16 mouse cellular contexts compared by ENCODE assay signal in genomic region chr1:171283188-171284160, GRCm38 (mm10). TPM values are rescaled to one million over a fixed set of nuclear protein-coding genes. Genes with fewer than 3 reads are reported as not detected.
DNase-seq lines count a peak whose midpoint lies in the region; ATAC-seq and TF ChIP-seq lines count a peak whose summit lies in the region.
"Had no signal": no experiment of that assay in that cellular context is flagged by ENCODE, and none has a peak within 500 bp of the region (broad histone marks: within the 10 kb centered on the region; RNA-seq: fewer than 3 reads in every experiment).

No protein-coding gene starts in this region.

- 94% methylated on average over 18 of the region's 18 CpGs for WGBS in forebrain, embryonic 10.5 days
- 92% methylated on average over 18 of the region's 18 CpGs for WGBS in forebrain, embryonic 12.5 days
- WGBS in kidney, embryonic 14.5 days, result 93% methylated on average over 18 of the region's 18 CpGs
- WGBS in liver, embryonic 15.5 days (ENCODE audit: insufficient replicate concordance), result 80% methylated on average over 18 of the region's 18 CpGs

- TF ChIP-seq CTCF in bone marrow macrophage, adult 2 months (IDR thresholded peaks at IDR 0.05; ENCODE audit: low read depth, low read length), result no peak

- DNase-seq in forebrain, embryonic 10.5 days (ENCODE audit: extremely low spot score, low spot score), result peak; percentile 7
- DNase-seq in kidney, postnatal 14 days, result peak; percentile 3
- no peak for DNase-seq in adrenal gland, postnatal 25 days
- DNase-seq: thymus, adult 18-20 months had no signal

- H3K27ac ChIP-seq in forebrain, embryonic 10.5 days, result no peak overlapping the region
- H3K27ac ChIP-seq in forebrain, embryonic 12.5 days, result no peak overlapping the region
- no peak overlapping the region for H3K27ac ChIP-seq in kidney, embryonic 14.5 days (ENCODE audit: low read depth, low read length)
- H3K27ac ChIP-seq in bone marrow macrophage, adult 2 months (ENCODE audit: insufficient read depth, low read depth, low read length), result peak overlapping the region; percentile 85
- H3K27ac ChIP-seq in liver, embryonic 15.5 days (replicated peaks), result peak overlapping the region; percentile 98; the same call in 1 of the 2 replicates
- H3K27ac ChIP-seq: embryonic facial prominence, embryonic 12.5 days; heart, embryonic 15.5 days; kidney, postnatal 0 days; limb, embryonic 13.5 days; midbrain, embryonic 13.5 days; neural tube, embryonic 15.5 days had no signal

- H3K9ac ChIP-seq in forebrain, embryonic 12.5 days, result no peak overlapping the region
- H3K9ac ChIP-seq in kidney, embryonic 14.5 days (ENCODE audit: low read depth, low read length), result no peak overlapping the region
- H3K9ac ChIP-seq in liver, embryonic 15.5 days, result no peak overlapping the region
- H3K9ac ChIP-seq: embryonic facial prominence, embryonic 12.5 days; heart, embryonic 15.5 days; limb, embryonic 13.5 days; midbrain, embryonic 13.5 days; neural tube, embryonic 15.5 days had no signal

- H3K36me3 ChIP-seq in forebrain, embryonic 10.5 days (replicated peaks), result peaks cover 62% of the 10 kb centered on the region
- peaks cover 47% of the 10 kb centered on the region for H3K36me3 ChIP-seq in forebrain, embryonic 12.5 days (replicated peaks)
- H3K36me3 ChIP-seq in kidney, embryonic 14.5 days (ENCODE audit: control insufficient read depth, insufficient read depth, low read length), result peaks cover 45% of the 10 kb centered on the region
- H3K36me3 ChIP-seq in liver, embryonic 15.5 days (replicated peaks), result peaks cover 62% of the 10 kb centered on the region

- 0 out of 2 replicates have a peak overlapping the region, but pooled peaks have one; percentile 1 for H3K4me3 ChIP-seq in forebrain, embryonic 10.5 days
- no peak overlapping the region for H3K4me3 ChIP-seq in forebrain, embryonic 12.5 days (replicated peaks)
- no peak overlapping the region for H3K4me3 ChIP-seq in kidney, embryonic 14.5 days (ENCODE audit: low read length)
- H3K4me3 ChIP-seq in bone marrow macrophage, adult 2 months (ENCODE audit: insufficient read depth, low read length), result peak overlapping the region; percentile 36
- H3K4me3 ChIP-seq in liver, embryonic 15.5 days (replicated peaks), result peak overlapping the region; percentile 73
- H3K4me3 ChIP-seq: embryonic facial prominence, embryonic 12.5 days; heart, embryonic 15.5 days; limb, embryonic 13.5 days; midbrain, embryonic 13.5 days; neural tube, embryonic 15.5 days had no signal

- TF ChIP-seq POLR2A in bone marrow macrophage, adult 2 months (IDR thresholded peaks at IDR 0.05; ENCODE audit: borderline replicate concordance, low read depth, low read length), result no peak

- no peaks in the 10 kb centered on the region for H3K27me3 ChIP-seq in forebrain, embryonic 10.5 days (ENCODE audit: poor library complexity, severe bottlenecking)
- H3K27me3 ChIP-seq in forebrain, embryonic 12.5 days, result no peaks in the 10 kb centered on the region
- no peaks in the 10 kb centered on the region for H3K27me3 ChIP-seq in kidney, embryonic 14.5 days (ENCODE audit: control insufficient read depth, insufficient read depth, low read length)
- H3K27me3 ChIP-seq in liver, embryonic 15.5 days, result no peaks in the 10 kb centered on the region
- H3K27me3 ChIP-seq: embryonic facial prominence, embryonic 12.5 days; heart, embryonic 15.5 days; limb, embryonic 13.5 days; midbrain, embryonic 13.5 days; neural tube, embryonic 15.5 days; Patski had no signal

- no peak overlapping the region for H3K4me2 ChIP-seq in forebrain, embryonic 12.5 days
- H3K4me2 ChIP-seq in kidney, embryonic 14.5 days (replicated peaks; ENCODE audit: low read depth, low read length), result no peak overlapping the region
- H3K4me2 ChIP-seq in liver, embryonic 15.5 days, result peak overlapping the region; percentile 81
- H3K4me2 ChIP-seq: embryonic facial prominence, embryonic 12.5 days; heart, embryonic 15.5 days; limb, embryonic 13.5 days; midbrain, embryonic 13.5 days; neural tube, embryonic 15.5 days had no signal

- ATAC-seq in forebrain, embryonic 12.5 days (ENCODE audit: low FRiP score), result no peak
- ATAC-seq in kidney, embryonic 14.5 days (ENCODE audit: low FRiP score, low TSS enrichment), result no peak
- no peak for ATAC-seq in liver, embryonic 15.5 days (ENCODE audit: insufficient read depth)
- ATAC-seq: activated CD4-positive, CD25-positive, alpha-beta regulatory T cell, adult 4 months; midbrain, embryonic 13.5 days; Patski had no signal

- H3K9me3 ChIP-seq in forebrain, embryonic 10.5 days, result no peaks in the 10 kb centered on the region
- no peaks in the 10 kb centered on the region for H3K9me3 ChIP-seq in forebrain, embryonic 12.5 days
- no peaks in the 10 kb centered on the region for H3K9me3 ChIP-seq in kidney, embryonic 14.5 days (ENCODE audit: control insufficient read depth, low read length)
- H3K9me3 ChIP-seq in liver, embryonic 15.5 days (replicated peaks), result no peaks in the 10 kb centered on the region
- H3K9me3 ChIP-seq: embryonic facial prominence, embryonic 12.5 days; heart, embryonic 15.5 days; limb, embryonic 13.5 days; midbrain, embryonic 13.5 days; neural tube, embryonic 15.5 days had no signal

- peaks cover 62% of the 10 kb centered on the region for H3K4me1 ChIP-seq in forebrain, embryonic 10.5 days
- H3K4me1 ChIP-seq in forebrain, embryonic 12.5 days, result peaks cover 50% of the 10 kb centered on the region
- H3K4me1 ChIP-seq in kidney, embryonic 14.5 days (ENCODE audit: control insufficient read depth, insufficient read depth, low read length), result peaks cover 18% of the 10 kb centered on the region; the same call in 1 of the 2 replicates
- peaks cover 36% of the 10 kb centered on the region for H3K4me1 ChIP-seq in bone marrow macrophage, adult 2 months (ENCODE audit: control insufficient read depth, insufficient read depth, low read length)
- H3K4me1 ChIP-seq in liver, embryonic 15.5 days (replicated peaks), result peaks cover 76% of the 10 kb centered on the region

RNA-seq across cellular contexts. Expression of gene Ppox, which starts 2.5 kb away (rescaled TPM):
- 51.5 and 58.0 TPM in 2 replicates for polyA plus RNA-seq in forebrain, embryonic 10.5 days (2016; fragmentation: Nextera tagmentation; extraction: Ambion mirVana)
- 58.7 and 68.0 TPM in 2 replicates for polyA plus RNA-seq in forebrain, embryonic 12.5 days (2016; fragmentation: Nextera tagmentation; extraction: Ambion mirVana)
- 43.7 and 58.1 TPM in 2 replicates for polyA plus RNA-seq in kidney, embryonic 14.5 days (2014; fragmentation: Nextera tagmentation; extraction: Ambion mirVana)
- polyA plus RNA-seq in bone marrow macrophage, adult 2 months (2012; ENCODE audit: insufficient read depth, insufficient read length, missing spikeins), result 28.1 and 38.1 TPM in 2 replicates
- 214 and 226 TPM in 2 replicates for polyA plus RNA-seq in liver, embryonic 15.5 days (2015; fragmentation: Nextera tagmentation; extraction: Ambion mirVana)
- 41.6 and 54.7 TPM in 2 replicates for total RNA-seq in adrenal gland, postnatal 25 days (2021)

RNA-seq across cellular contexts. Expression of gene Usp21, which starts 4.3 kb away (rescaled TPM):
- 94.1 and 95.9 TPM in 2 replicates for polyA plus RNA-seq in forebrain, embryonic 10.5 days (2016; fragmentation: Nextera tagmentation; extraction: Ambion mirVana)
- 119 and 125 TPM in 2 replicates for polyA plus RNA-seq in forebrain, embryonic 12.5 days (2016; fragmentation: Nextera tagmentation; extraction: Ambion mirVana)
- 74.4 and 87.9 TPM in 2 replicates for polyA plus RNA-seq in kidney, embryonic 14.5 days (2014; fragmentation: Nextera tagmentation; extraction: Ambion mirVana)
- polyA plus RNA-seq in bone marrow macrophage, adult 2 months (2012; ENCODE audit: insufficient read depth, insufficient read length, missing spikeins), result 45.1 and 53.8 TPM in 2 replicates
- 24.9 and 28.5 TPM in 2 replicates for polyA plus RNA-seq in liver, embryonic 15.5 days (2015; fragmentation: Nextera tagmentation; extraction: Ambion mirVana)
- total RNA-seq in adrenal gland, postnatal 25 days (2021), result 47.8 and 50.5 TPM in 2 replicates

RNA-seq across cellular contexts. Expression of gene Ufc1, which starts 11.3 kb away (rescaled TPM):
- 94.3 and 98.6 TPM in 2 replicates for polyA plus RNA-seq in forebrain, embryonic 10.5 days (2016; fragmentation: Nextera tagmentation; extraction: Ambion mirVana)
- polyA plus RNA-seq in forebrain, embryonic 12.5 days (2016; fragmentation: Nextera tagmentation; extraction: Ambion mirVana), result 94.8 and 98.4 TPM in 2 replicates
- 114 and 123 TPM in 2 replicates for polyA plus RNA-seq in kidney, embryonic 14.5 days (2014; fragmentation: Nextera tagmentation; extraction: Ambion mirVana)
- polyA plus RNA-seq in bone marrow macrophage, adult 2 months (2012; ENCODE audit: insufficient read depth, insufficient read length, missing spikeins), result 97.2 and 100 TPM in 2 replicates
- polyA plus RNA-seq in liver, embryonic 15.5 days (2015; fragmentation: Nextera tagmentation; extraction: Ambion mirVana), result 40.6 and 41.4 TPM in 2 replicates
- total RNA-seq in adrenal gland, postnatal 25 days (2021), result 132 and 151 TPM in 2 replicates

RNA-seq across cellular contexts. Expression of gene B4galt3, which starts 13.3 kb away (rescaled TPM):
- 60.5 and 65.2 TPM in 2 replicates for polyA plus RNA-seq in forebrain, embryonic 10.5 days (2016; fragmentation: Nextera tagmentation; extraction: Ambion mirVana)
- polyA plus RNA-seq in forebrain, embryonic 12.5 days (2016; fragmentation: Nextera tagmentation; extraction: Ambion mirVana), result 78.1 and 78.6 TPM in 2 replicates
- 69.9 and 79.2 TPM in 2 replicates for polyA plus RNA-seq in kidney, embryonic 14.5 days (2014; fragmentation: Nextera tagmentation; extraction: Ambion mirVana)
- 40.4 and 46.1 TPM in 2 replicates for polyA plus RNA-seq in bone marrow macrophage, adult 2 months (2012; ENCODE audit: insufficient read depth, insufficient read length, missing spikeins)
- polyA plus RNA-seq in liver, embryonic 15.5 days (2015; fragmentation: Nextera tagmentation; extraction: Ambion mirVana), result 21.9 and 23.5 TPM in 2 replicates
- 36.9 and 38.1 TPM in 2 replicates for total RNA-seq in adrenal gland, postnatal 25 days (2021)

RNA-seq across cellular contexts. Expression of gene Ndufs2, which starts 32.3 kb away (rescaled TPM):
- polyA plus RNA-seq in forebrain, embryonic 10.5 days (2016; fragmentation: Nextera tagmentation; extraction: Ambion mirVana), result 270 and 274 TPM in 2 replicates
- 209 and 213 TPM in 2 replicates for polyA plus RNA-seq in forebrain, embryonic 12.5 days (2016; fragmentation: Nextera tagmentation; extraction: Ambion mirVana)
- polyA plus RNA-seq in kidney, embryonic 14.5 days (2014; fragmentation: Nextera tagmentation; extraction: Ambion mirVana), result 229 and 293 TPM in 2 replicates
- polyA plus RNA-seq in bone marrow macrophage, adult 2 months (2012; ENCODE audit: insufficient read depth, insufficient read length, missing spikeins), result 122 and 131 TPM in 2 replicates
- 137 and 144 TPM in 2 replicates for polyA plus RNA-seq in liver, embryonic 15.5 days (2015; fragmentation: Nextera tagmentation; extraction: Ambion mirVana)
- 565 and 662 TPM in 2 replicates for total RNA-seq in adrenal gland, postnatal 25 days (2021)

Comparison
In these comparisons a context has a peak if more than half of its experiments do, and no peak if none do; other contexts are left out.
1. H3K4me3 ChIP-seq: peak in forebrain, embryonic 10.5 days (single experiment), bone marrow macrophage, adult 2 months (single experiment) and liver, embryonic 15.5 days (single experiment); none in forebrain, embryonic 12.5 days (single experiment) and kidney, embryonic 14.5 days (single experiment).
2. H3K27ac ChIP-seq: peak in bone marrow macrophage, adult 2 months (single experiment) and liver, embryonic 15.5 days (single experiment); none in forebrain, embryonic 10.5 days (single experiment), forebrain, embryonic 12.5 days (single experiment) and kidney, embryonic 14.5 days (single experiment).